Mouse (Mus musculus) regulatory T cell (primary cell): ENCODE results near the gene Vmn1r15.

ENCODE experiments used
- in situ Hi-C: fragments of 300-600 bp; cut with MboI, MseI; formaldehyde crosslinking; loops from one replicate; pipeline ENCODE4 v1.15.1; 2025; ENCODE audit warnings: high pct_unique_total_duplicates

The Vmn1r15 gene

GRCm38 (mm10) chr6:57257652-57258051, at the start of gene Vmn1r15:
Gene Vmn1r15, plus strand, starts transcription at chr6:57257952.
- in situ Hi-C loops, result loop anchor here (10.0 kb wide), 1 partner anchor 1177 kb away; no protein-coding TSS in a partner anchor

GRCm38 (mm10) chr6:57231386-57231785, 26.4 kb upstream of the Vmn1r15 start, which contains the start of gene Vmn1r14:
Gene Vmn1r14, plus strand, starts transcription at chr6:57231686.
- in situ Hi-C loops, result no loop called here

GRCm38 (mm10) chr6:57260990-57261389, 3.2 kb downstream of the Vmn1r15 start:
- in situ Hi-C loops, result no loop called here

GRCm38 (mm10) chr6:57271881-57272280, 14.1 kb downstream of the Vmn1r15 start:
- in situ Hi-C loops, result no loop called here

GRCm38 (mm10) chr6:57272517-57272916, 14.8 kb downstream of the Vmn1r15 start:
- in situ Hi-C loops, result no loop called here

- in situ Hi-C loops, result no loop called here
These were observed 21.2 kb downstream of the Vmn1r15 start for GRCm38 (mm10) chr6:57278952-57279351.
